Mouse (Mus musculus) mouse trophoblast stem cell (cell line): ENCODE data around the gene Rpl23.
"Not testable (repeated sequence)": the region's sequence is repeated elsewhere in the genome, so short reads cannot be mapped to it uniquely, and the experiment has no call there.

Source experiments
- in situ Hi-C, 2 experiments: fragments of 300-500 bp; cut with MseI, MboI; formaldehyde crosslinking; loops; 2 replicates in 1 of 2; 3 replicates in 1 of 2; pipeline ENCODE4 v1.15.1; 2025

Gene Rpl23

DNA sequence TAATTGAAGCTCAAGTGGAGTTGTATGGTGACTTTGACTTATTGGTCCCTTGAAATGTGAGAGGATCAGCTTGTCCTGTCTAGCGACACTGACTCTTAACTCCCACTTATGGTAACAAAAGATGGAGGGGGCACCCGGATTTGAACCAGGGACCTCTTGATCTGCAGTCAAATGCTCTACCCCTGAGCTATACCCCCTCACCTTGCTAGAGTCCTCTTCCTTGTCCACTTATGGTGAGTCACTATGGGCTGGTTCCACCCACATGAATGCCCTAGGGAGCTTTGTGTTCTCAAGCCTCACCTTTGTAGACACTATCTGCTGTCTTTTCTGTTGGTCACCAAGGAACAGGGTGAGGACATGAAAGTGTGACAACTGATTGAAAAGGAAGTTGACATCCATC lies 12.5 kb downstream of the Rpl23 start:
- in situ Hi-C loops, result no loop called here

DNA sequence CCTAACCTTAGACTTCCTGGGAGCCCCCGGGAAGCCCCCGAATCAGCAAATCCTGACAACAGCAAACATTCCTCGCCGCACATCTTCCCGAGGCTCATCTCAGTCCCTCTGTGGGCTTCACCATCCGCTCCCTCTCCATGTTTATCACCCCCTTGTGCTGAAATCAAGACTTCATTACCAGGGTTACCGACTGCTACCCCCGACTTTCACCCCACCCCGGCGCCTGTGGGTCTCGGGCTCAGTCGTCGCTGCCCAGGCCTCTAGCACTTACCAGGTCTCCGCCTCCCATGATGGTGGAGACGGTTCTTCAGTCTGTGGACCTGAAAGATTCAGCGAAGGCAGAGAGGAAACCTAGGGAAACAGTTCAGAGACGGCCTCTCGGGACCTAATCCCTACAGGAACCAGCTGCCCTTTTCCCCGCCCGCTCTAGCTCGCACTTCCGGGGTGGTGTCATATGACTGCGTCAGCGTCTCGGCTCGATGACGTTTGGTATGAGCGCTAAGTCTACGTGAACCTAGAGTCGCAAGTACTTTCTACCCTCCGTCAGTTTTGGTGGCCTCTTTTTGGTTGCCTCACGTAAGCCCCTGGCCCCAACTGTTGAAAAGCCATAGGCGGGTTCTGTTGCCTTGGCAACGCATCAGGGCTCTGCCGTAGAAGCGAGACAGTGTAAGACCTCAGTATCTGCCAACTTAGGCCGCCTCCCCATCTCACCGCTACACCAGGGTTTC lies 15.9 kb downstream of the Rpl23 start, which contains the start of gene Cwc25:
Gene Cwc25, minus strand, starts transcription at position 403 of the 728 bp plus-strand sequence.
- in situ Hi-C loops, result no loop called here

DNA sequence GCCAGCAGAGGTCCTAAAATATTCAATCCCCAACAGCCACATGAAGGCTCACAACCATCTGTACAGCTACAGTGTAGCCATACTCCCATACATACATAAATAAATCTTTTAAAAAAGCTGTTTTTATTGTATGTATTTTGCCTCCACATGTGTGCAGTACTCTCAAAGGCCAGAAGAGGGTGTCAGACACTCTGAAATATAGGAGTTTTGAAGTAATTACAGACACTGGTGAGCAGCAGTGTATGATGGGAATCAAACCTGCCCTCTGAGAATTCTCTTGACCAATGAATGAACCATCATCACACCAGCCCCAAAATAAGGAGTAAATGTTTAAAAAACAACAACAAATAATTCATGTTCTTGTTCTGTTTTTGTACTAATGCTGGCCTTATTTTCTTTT lies 20.6 kb downstream of the Rpl23 start:
- in situ Hi-C loops, result no loop called here

DNA sequence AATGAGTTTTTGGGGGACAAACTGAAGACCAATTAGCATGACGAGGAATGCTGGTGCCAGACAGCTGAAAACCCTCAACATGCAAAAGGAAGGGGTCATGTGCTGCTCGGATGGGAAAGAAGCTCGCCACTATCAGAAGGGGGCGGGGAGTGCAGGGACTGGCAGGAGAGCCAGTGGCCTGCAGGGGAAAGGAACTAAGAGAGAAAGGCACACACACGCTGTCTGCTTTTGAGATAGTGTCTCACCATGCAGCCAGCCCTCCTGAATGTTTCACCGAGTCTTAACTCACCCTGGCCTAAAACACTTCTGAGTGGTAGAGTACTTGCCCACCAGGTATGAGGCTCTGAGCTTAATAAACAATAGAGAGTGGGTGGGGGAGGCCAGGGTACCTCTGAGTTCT lies 23.3 kb downstream of the Rpl23 start:
- in situ Hi-C loops, result no loop called here

DNA sequence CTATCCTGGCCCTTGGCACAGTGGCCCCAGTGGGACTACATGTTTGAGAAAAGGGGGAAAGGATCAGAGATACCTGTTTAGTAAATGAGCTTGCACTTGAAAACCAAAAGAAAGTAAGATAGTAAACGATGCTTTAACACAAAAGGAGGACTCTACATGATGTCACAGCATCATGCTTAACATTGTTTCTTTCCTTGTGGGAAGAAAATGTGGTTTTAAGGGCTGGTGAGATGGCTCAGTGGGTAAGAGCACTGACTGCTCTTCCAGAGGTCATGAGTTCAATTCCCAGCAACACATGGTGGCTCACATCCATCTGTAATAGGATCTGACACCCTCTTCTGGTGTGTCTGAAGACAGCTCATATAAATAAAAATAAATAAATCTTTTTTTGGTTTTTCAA lies 24.1 kb downstream of the Rpl23 start:
- in situ Hi-C loops, result no loop called here

DNA sequence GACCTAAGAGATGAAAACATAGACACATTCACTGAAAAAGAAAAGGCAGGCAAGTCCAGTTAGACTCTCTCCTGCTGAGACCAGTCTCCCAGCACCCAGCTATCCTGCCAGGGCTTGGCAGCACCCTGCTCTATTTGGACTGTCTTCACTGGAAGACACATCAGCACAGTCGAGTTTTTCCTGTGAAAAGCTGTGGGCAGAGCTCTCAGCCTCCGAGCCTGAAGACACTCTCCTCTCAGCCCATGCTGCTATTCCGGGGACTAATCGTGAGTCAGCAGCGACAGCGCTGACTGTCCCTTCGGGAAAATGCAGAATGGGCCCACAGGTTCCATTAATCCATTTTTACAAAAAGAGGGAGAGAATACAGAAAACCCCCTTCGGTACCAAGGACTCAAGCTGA lies 29.0 kb downstream of the Rpl23 start:
- in situ Hi-C loops, result no loop called here

- in situ Hi-C loops, result no loop called here
Observed at GRCm38 (mm10) chr11:97748496-97748895, 33.7 kb downstream of the Rpl23 start.

DNA sequence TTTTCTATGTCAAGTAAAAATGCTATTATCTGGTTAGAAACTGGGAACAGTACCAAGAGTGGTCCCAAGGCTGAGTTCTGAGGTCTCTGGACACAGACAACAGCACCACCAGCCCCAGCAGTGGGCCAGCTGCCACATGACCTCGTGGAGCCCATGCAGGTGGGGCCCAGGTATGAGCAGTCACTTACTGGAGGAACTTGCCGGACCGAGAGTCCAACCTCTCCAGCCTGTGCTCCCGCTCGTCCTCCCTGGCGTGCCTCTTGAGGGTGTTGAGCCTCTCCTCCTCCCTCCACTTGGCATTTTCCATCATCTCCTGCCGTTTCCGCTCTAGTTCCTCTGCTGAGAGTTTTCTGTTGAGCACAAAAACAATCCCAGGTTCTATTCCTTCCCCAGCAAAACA lies 34.5 kb downstream of the Rpl23 start:
- in situ Hi-C loops, result no loop called here

GRCm38 (mm10) chr11:97745331-97745721 lies 36.9 kb downstream of the Rpl23 start:
- in situ Hi-C loops, result no loop called here

GRCm38 (mm10) chr11:97744718-97745330 lies 37.4 kb downstream of the Rpl23 start:
- in situ Hi-C loops, result no loop called here

DNA sequence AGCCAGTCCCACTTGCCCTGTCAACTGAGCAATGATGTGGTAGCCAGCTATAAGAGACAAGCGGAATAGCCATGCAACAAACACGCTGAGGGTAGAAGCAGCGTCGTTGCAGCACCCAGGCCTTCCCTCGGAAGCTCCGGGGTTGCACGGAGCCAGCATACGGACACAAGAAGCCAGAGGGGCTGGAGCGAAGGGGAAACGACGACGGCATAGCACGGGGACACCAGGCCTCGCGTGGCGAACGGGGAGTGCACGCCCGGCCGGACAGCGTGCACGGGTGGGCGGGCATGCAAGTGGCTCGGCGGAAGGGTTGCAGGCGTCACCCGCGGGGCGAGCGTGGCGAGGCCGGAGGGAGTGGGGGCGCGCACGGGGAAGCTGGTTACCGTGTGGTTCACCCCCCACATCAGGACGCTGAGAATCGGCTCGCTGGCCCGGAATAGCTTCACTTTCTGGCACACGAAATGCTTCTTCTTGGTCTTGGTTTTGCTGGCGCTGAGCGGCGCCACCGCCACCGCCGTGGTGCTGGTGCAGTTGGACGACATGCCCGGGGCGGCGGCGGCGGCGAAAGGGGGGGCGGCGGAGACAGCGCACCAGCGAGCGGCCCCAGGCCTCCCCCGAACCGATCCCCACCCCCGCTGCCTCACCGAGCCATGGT lies 38.0 kb downstream of the Rpl23 start, which contains the start of gene Pip4k2b:
Gene Pip4k2b, minus strand, starts transcription at position 642 of the 655 bp plus-strand sequence.
- in situ Hi-C loops, result no loop called here

DNA sequence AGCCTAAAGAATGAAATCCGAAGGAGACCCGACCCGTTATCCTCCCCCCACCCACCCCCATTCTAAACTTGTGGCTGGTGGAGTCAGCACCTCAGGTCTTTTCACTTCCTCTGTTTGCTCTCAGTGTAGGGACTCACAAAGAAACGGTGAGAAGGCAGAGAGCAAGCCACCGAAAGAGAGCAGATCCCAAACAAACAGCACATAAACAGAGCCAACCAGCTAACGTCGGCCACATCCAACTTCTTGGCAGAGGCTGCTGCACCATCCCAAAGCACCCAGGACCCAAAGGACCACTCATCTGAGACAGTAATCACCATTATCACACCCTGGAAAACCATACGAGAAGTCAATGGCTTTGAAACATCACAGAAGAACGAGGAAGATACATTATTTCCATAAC lies 38.8 kb downstream of the Rpl23 start:
- in situ Hi-C loops, result no loop called here

DNA sequence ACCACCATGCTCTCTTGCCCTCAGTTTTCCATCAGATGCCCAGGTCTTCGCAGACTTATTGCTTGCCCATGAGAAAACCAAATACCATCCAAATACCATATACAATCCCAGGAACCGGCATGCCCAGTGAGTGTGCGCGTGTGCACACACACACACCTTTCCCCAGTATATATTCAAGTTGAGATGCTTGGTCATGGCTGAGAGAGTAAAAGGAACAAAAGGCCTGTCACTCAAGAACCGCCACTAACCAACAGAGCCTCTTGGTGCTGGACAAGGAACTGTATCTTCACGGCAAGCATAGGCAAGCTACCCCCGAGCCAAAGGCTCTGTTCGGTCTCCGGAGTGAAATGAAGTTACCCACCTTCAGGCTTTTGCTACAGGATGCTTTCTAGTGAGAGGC lies 39.6 kb downstream of the Rpl23 start:
- in situ Hi-C loops, result no loop called here

GRCm38 (mm10) chr11:97742157-97742556 lies 40.1 kb downstream of the Rpl23 start:
- in situ Hi-C loops, result no loop called here

GRCm38 (mm10) chr11:97740190-97740589 lies 42.0 kb downstream of the Rpl23 start:
- in situ Hi-C loops, result no loop called here

DNA sequence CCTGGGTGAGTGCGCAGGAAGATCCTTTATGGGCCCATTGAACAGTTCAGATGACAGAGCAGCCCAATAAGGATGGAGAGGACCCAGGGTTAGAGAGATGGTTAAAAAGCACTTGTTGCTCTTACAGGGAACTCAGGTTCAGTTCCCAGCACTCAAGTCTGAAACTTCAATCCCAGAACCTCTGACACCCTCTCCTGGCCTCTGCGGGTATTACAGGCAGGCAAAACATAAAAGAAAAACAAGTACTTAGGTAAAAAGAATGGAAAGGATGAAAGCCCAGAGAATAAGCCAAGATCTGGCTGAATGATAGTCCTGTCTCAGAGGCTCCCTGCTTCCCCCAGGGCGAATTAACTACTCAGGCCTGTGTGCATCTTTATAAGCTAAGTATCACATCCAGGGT lies 43.1 kb downstream of the Rpl23 start:
- in situ Hi-C loops, result no loop called here

- in situ Hi-C loops, result no loop called here
Observed at GRCm38 (mm10) chr11:97738703-97739102, 43.5 kb downstream of the Rpl23 start.

DNA sequence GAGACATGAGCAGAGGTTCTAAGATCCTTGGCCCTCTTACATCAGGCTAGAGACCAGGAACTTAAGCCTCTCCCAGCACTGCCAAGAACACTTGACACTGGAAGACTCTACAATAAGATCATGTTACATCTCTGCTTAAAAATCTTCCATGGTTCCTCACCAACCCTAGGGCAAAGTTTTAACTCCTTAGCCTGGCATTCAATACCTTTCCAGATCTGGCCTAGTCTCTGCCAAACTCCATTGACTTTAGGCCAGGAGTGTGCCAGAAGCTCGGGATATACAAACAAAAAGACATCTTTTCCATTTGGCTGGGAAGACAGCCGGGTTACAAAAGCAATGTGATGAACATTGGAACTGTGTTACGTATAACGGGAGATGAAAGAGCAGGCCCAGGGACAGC lies 44.6 kb downstream of the Rpl23 start:
- in situ Hi-C loops, result no loop called here

DNA sequence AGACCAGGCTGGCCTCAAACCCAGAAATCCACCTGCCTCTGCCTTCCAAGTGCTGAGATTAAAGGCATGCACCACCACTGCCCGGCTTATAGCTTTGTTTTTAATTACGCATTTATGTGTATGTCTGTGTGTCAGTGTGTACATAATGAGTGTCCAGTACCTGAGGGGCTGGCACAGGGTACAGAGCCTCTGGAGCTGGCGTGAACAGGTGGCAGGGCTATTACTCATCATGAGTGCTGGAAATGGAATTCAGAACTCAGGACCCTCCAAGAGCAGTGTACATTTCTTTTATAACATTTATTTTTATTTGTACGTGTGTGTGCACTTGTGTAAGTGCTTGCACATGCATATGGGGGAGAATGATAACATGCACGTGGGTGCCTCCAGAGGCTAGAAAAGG lies 45.6 kb downstream of the Rpl23 start:
- in situ Hi-C loops, result no loop called here

- in situ Hi-C loops, result not testable (repeated sequence)
Observed at GRCm38 (mm10) chr11:97734810-97735209, 47.4 kb downstream of the Rpl23 start.

DNA sequence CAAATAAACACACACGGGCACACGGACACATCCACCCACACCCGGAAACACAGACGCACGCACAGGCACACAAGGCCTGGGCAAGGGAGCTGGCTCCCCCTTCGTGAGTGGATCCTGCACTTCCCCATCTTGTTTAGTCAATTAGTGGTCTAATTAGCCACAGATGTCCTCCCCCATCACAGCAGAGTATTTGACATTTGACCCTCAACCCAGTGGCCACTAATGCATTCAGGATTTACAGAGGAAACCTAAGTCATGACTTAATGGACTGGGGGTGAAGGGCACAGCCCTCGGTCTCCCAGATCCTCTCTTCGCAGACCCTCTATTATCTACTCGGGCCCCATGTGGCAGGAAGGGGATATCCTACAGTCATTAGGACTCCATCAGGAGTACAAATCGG lies 48.5 kb downstream of the Rpl23 start:
- in situ Hi-C loops, result no loop called here

GRCm38 (mm10) chr11:97728730-97729129 lies 53.5 kb downstream of the Rpl23 start:
- in situ Hi-C loops, result no loop called here

DNA sequence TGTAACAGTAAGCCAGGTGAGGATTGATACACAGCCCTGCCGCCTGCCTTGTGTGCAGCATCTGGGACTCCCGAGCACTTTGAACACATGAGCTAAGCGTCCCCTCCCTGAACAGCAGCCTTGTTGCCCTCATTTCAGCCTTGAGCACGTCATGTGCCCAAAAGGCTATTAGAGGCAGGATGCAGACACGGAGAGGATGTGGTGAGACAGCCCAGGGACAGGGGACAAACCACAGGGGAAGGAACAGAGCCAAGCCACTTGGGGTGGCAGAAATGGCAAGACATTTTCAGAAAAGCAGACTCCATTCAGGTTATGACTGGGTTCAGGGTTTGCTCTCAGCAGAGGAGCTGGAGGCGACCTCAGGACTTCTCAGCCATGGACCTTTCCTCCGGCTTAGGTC lies 53.9 kb downstream of the Rpl23 start:
- in situ Hi-C loops, result no loop called here
